Mouse (Mus musculus) C2C12 (cell line): ENCODE data around the gene Nrarp. TPM values are rescaled to one million over a fixed set of nuclear protein-coding genes. Genes with fewer than 3 reads are reported as not detected.
A peak's percentile ranks its signal among the peaks of the same experiment; 100 is the strongest.

Experiments used
- H3K27me3 ChIP-seq: one replicate; pipeline ENCODE4 v1.6.1; 2011; ENCODE audit not compliant: control insufficient read depth, insufficient read depth, insufficient read length
- H3K36me3 ChIP-seq: one replicate; pipeline ENCODE4 v1.6.1; 2011; ENCODE audit not compliant: control insufficient read depth, insufficient read depth
- H3K4me3 ChIP-seq: one replicate; pipeline ENCODE4 v1.5.1; 2011; ENCODE audit warnings: mild to moderate bottlenecking, control low read depth; ENCODE audit not compliant: poor library complexity, insufficient read depth, severe bottlenecking
- H3K79me2 ChIP-seq: one replicate; pipeline ENCODE4 v1.6.1; 2011; ENCODE audit not compliant: control insufficient read depth, insufficient read depth
- H3K79me3 ChIP-seq: one replicate; pipeline ENCODE4 v1.6.1; 2011; ENCODE audit warnings: low read depth, control low read depth
- H3ac ChIP-seq: one replicate; pipeline ENCODE3; 2011; ENCODE audit warnings: low read depth; ENCODE audit not compliant: control insufficient read depth, insufficient read length
- CEBPB ChIP-seq: IDR thresholded peaks from one replicate; pipeline ENCODE4 v1.6.1; 2011; ENCODE audit warnings: low read depth, mild to moderate bottlenecking, control low read depth, moderate library complexity
- CTCF ChIP-seq: IDR thresholded peaks from one replicate; pipeline ENCODE4 v1.5.1; 2011; ENCODE audit not compliant: control insufficient read depth, insufficient read depth, insufficient read length
- FOSL1 ChIP-seq: IDR thresholded peaks from one replicate; pipeline ENCODE4 v1.8.0; 2011; ENCODE audit warnings: mild to moderate bottlenecking, low read length; ENCODE audit not compliant: poor library complexity, insufficient read depth, severe bottlenecking
- MAX ChIP-seq: IDR thresholded peaks from one replicate; pipeline ENCODE4 v1.6.1; 2011; ENCODE audit warnings: mild to moderate bottlenecking, control low read depth
- MYOD1 ChIP-seq: IDR thresholded peaks from one replicate; pipeline ENCODE4 v1.6.1; 2011; ENCODE audit warnings: low read depth; ENCODE audit not compliant: control insufficient read depth, insufficient read length
- MYOG ChIP-seq: IDR thresholded peaks from one replicate; pipeline ENCODE4 v1.6.1; 2011; ENCODE audit not compliant: control insufficient read depth, insufficient read length; ENCODE audit errors: extremely low read depth
- USF1 ChIP-seq: IDR thresholded peaks from one replicate; pipeline ENCODE4 v1.6.1; 2011; ENCODE audit warnings: low read depth, mild to moderate bottlenecking, control low read depth, moderate library complexity
- polyA plus RNA-seq: library from polyadenylated mRNA; unstranded; fragments of >200 nt; fragmentation: generic; extraction: Trizol; gene quantifications from one replicate; pipeline ENCODE4 v1.2.1, GENCODE M21; 2012; ENCODE audit warnings: missing spikeins

Nrarp gene
- polyA plus RNA-seq, 1 experiment = 0.56 TPM

DNA sequence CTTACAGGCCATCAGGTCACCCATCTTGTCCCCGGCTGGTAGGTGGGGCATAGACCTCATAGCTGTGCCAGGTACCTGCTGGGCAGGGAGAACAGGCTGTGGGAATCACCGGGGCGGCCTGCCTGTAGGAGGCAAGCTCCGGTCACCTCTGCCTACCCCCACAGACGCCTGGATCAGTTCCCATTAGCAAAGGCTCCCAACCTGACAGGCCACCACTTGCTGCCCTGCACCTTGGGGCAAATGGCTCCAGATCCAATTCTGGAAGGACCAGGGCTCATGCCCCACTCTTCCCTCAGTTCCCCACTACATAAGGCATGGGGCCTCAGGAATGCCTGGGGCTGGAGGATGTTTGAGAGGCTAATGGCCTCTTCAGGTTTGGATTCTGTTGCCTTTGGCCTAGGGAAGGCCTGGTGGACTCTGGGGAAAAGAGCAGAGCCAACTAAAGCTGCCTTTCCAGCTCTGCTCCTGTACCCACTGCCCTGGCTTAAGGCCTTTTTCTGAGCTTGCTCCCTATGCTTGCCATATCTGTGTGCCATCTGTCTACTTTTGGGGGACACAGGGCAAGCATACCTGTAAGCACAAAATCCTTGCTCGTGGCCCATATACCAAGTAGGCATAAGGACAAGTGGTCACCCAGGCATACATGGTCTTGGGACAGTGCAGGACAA is 9.3 kb upstream of the Nrarp start:
- Histone ChIP-seq H3K79me3 (no peaks in the 10 kb centered on the region), H3K4me3 (no peak overlapping the region), H3K79me2 (no peaks in the 10 kb centered on the region), H3K36me3 (no peaks in the 10 kb centered on the region), H3K27me3 (no peaks in the 10 kb centered on the region), H3ac (no peak overlapping the region)
- TF ChIP-seq MAX (no peak), CEBPB (no peak), MYOD1 (no peak), MYOG (no peak)

DNA sequence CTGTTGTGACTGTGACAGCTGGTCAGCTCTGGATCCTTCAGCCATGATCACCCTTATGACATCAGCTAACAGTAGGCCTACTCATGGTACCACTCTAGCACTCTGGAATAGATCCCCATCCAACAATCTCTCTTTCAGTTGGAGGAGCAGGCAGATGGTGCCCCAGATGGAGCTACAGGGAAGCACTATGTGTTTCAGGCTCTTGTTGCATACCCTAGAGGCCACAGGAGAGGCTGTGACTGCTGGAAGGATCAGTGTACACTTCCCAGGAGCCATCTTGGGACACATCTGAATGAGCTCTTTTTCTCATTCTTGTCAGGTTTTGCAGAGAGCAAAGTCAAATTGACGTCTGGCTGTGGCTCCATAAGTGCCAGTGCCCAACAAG is 8.8 kb upstream of the Nrarp start:
- no peaks in the 10 kb centered on the region for H3K36me3 ChIP-seq
- H3K79me2 ChIP-seq = no peaks in the 10 kb centered on the region
- H3K4me3 ChIP-seq = no peak overlapping the region
- no peaks in the 10 kb centered on the region for H3K79me3 ChIP-seq
- H3ac ChIP-seq = no peak overlapping the region
- no peaks in the 10 kb centered on the region for H3K27me3 ChIP-seq
- TF ChIP-seq MYOG = no peak
- TF ChIP-seq USF1 = no peak
- no peak for TF ChIP-seq MAX
- no peak for TF ChIP-seq FOSL1

DNA sequence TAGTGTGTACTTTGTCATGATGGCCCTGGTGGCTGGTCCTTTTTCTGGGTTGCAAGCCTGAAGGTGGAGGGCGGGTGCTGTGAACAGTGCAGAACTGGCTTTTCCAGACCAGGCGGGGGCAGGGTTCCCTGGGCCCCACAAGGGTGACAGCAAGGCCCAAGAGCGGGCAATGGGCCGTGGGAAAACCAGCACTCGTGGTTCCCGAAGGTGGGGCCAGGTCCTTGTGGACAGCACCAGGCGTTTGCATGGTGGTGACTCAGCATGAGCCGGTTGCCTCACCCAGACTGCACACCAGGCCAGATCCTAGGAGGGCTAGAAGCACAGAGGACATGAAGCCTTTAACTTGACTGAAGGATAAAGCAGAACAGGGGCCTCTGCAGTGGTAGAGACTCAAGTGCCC is 7.9 kb upstream of the Nrarp start:
- TF ChIP-seq FOSL1 (peak; percentile 22), MAX (peak; percentile 75), CEBPB (peak; percentile 79), CTCF (no peak), MYOG (no peak)
- H3K79me3 ChIP-seq = no peaks in the 10 kb centered on the region
- no peak overlapping the region for H3K4me3 ChIP-seq

DNA sequence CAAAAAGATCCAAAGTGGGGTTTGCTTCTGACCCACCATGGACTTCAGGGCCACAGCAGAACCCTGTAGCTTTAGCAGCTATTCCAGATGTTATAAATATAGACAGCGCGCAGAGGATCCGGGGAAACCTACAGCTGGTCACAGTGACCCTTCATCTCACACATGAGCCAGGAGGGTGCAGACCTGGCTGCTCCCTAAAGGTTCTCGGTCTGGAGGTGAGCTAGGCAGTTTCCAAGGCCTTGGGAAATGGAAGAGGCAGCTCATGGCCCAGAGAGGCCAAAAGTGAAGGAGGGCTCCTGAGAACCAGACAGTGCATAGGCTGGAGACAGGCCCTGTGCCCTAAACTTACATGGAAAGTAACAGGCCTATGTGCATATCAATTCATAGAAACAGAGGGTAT is 6.7 kb upstream of the Nrarp start:
- Histone ChIP-seq H3K36me3 (no peaks in the 10 kb centered on the region), H3K79me3 (no peaks in the 10 kb centered on the region), H3ac (no peak overlapping the region), H3K4me3 (no peak overlapping the region), H3K79me2 (no peaks in the 10 kb centered on the region), H3K27me3 (no peaks in the 10 kb centered on the region)
- TF ChIP-seq FOSL1 = no peak
- no peak for TF ChIP-seq MAX
- TF ChIP-seq CTCF = no peak
- TF ChIP-seq CEBPB = no peak
- no peak for TF ChIP-seq MYOD1
- no peak for TF ChIP-seq MYOG

More for the DNA sequence above, 7.9 kb upstream of the Nrarp start:
- no peaks in the 10 kb centered on the region for H3K27me3 ChIP-seq
- no peaks in the 10 kb centered on the region for H3K36me3 ChIP-seq
- H3K79me2 ChIP-seq = no peaks in the 10 kb centered on the region
- no peak overlapping the region for H3ac ChIP-seq

DNA sequence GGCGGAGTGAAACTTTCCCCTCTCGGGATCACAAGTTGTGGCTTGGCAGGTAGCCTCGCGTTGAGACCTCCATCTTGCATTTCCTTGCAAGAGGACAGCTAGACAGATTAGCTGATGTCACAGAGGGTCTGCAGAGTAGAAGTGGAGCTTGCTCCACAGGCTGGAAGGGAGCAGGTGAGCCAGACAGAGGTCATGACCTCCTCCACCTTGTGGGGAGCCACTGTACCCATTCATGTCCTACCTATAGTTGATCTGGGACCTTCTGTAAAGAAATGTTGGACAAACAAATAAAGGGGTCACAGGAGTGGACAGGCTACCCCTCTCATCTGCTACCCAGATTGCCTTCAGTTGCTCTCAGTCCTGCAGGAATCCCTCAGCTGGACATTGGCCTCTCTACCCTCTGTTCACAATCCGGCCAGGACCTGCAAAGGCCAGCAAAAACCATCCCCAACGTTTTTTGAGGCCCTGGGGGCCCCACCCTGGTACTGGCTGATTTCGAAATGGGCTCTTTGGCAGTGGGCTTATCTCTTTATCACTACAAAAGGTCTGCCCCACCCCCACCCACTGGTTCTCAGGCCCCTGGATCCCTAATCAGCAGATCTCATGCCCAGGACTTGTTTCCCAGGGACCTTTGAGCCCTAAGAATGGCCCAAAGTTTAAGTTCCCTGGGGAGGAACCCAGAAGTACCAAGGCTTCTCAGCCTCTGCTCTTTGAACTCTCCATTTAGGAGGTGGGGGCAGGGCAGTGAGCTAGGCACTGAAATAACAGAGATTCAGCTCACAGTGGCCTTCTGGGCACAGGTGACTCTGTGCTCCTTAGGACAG is 5.5 kb upstream of the Nrarp start:
- H3K27me3 ChIP-seq = no peaks in the 10 kb centered on the region
- no peaks in the 10 kb centered on the region for H3K79me3 ChIP-seq
- no peak overlapping the region for H3ac ChIP-seq
- no peaks in the 10 kb centered on the region for H3K79me2 ChIP-seq
- no peak for TF ChIP-seq MYOG
- TF ChIP-seq CEBPB = no peak
- no peaks in the 10 kb centered on the region for H3K36me3 ChIP-seq
- no peak overlapping the region for H3K4me3 ChIP-seq

DNA sequence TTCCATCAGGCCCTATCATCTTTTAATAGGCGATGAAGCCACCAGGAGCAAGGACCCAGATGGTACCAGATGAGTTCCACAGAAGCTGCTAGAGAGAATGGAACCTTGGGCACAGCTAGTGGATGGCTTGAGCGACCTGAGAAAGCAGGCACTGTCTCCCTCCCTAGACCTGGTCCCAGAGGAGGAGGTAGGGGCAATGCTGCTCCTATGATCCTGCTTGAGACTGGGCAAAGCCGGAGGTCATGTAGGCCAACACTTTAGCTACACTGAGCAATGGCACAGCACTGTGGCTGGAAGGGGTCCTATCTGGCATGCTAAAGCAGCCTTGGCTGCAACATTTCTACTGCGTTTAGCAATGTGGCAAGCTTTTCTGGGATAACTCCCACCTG is 4.9 kb upstream of the Nrarp start:
- Histone ChIP-seq H3K79me2 (no peaks in the 10 kb centered on the region), H3K4me3 (no peak overlapping the region), H3K27me3 (no peaks in the 10 kb centered on the region), H3ac (no peak overlapping the region), H3K36me3 (no peaks in the 10 kb centered on the region), H3K79me3 (no peaks in the 10 kb centered on the region)
- TF ChIP-seq CTCF = no peak
- TF ChIP-seq USF1 = no peak
- TF ChIP-seq MYOD1 = no peak
- TF ChIP-seq CEBPB = no peak
- TF ChIP-seq MAX = no peak
- TF ChIP-seq FOSL1 = no peak
- no peak for TF ChIP-seq MYOG
